8 mouse cellular contexts compared by ENCODE assay signal in genomic region chrX:71052481-71053216, GRCm38 (mm10). TPM values are rescaled to one million over a fixed set of nuclear protein-coding genes. Genes with fewer than 3 reads are reported as not detected.
DNase-seq lines count a peak whose midpoint lies in the region; ATAC-seq lines count a peak whose summit lies in the region.

No protein-coding gene starts in this region.

- ATAC-seq in heart, embryonic 12.5 days (ENCODE audit: insufficient number of reproducible peaks, low FRiP score) = peak; percentile 44
- 0 out of 2 replicates have a peak, but pooled peaks have one; percentile 21 for ATAC-seq in limb, embryonic 11.5 days (ENCODE audit: insufficient number of reproducible peaks, low FRiP score, low TSS enrichment, low read depth)
- ATAC-seq in midbrain, embryonic 13.5 days = peak; percentile 57

- 0 out of 2 replicates have a peak overlapping the region, but pooled peaks have one; percentile 11 for H3K27ac ChIP-seq in heart, embryonic 12.5 days (ENCODE audit: poor library complexity, severe bottlenecking)
- H3K27ac ChIP-seq in limb, embryonic 11.5 days (replicated peaks; ENCODE audit: low read depth, low read length) = no peak overlapping the region
- peak overlapping the region; percentile 84 for H3K27ac ChIP-seq in midbrain, embryonic 13.5 days

- WGBS in heart, embryonic 12.5 days = 31% methylated on average over 7 of the region's 8 CpGs
- WGBS in limb, embryonic 11.5 days = 32% methylated on average over 8 of the region's 8 CpGs
- WGBS in midbrain, embryonic 13.5 days = 24% methylated on average over 7 of the region's 8 CpGs

- peak overlapping the region; percentile 84 for H3K4me2 ChIP-seq in heart, embryonic 12.5 days
- H3K4me2 ChIP-seq in limb, embryonic 11.5 days (ENCODE audit: low read depth, severe bottlenecking) = peak overlapping the region; percentile 57; the same call in 1 of the 2 replicates
- H3K4me2 ChIP-seq in midbrain, embryonic 13.5 days (replicated peaks) = peak overlapping the region; percentile 72

- H3K9me3 ChIP-seq in heart, embryonic 12.5 days (replicated peaks) = no peaks in the 10 kb centered on the region
- H3K9me3 ChIP-seq in limb, embryonic 11.5 days (ENCODE audit: control insufficient read depth, low read length) = no peaks in the 10 kb centered on the region
- no peaks in the 10 kb centered on the region for H3K9me3 ChIP-seq in midbrain, embryonic 13.5 days

- peaks cover 10% of the 10 kb centered on the region for H3K4me1 ChIP-seq in heart, embryonic 12.5 days (replicated peaks)
- no peaks in the 10 kb centered on the region for H3K4me1 ChIP-seq in limb, embryonic 11.5 days (ENCODE audit: control insufficient read depth, insufficient read depth, low read length)
- peaks cover 19% of the 10 kb centered on the region; the same call in 1 of the 2 replicates for H3K4me1 ChIP-seq in midbrain, embryonic 13.5 days (replicated peaks)

- peak overlapping the region; percentile 72; the same call in 1 of the 2 replicates for H3K9ac ChIP-seq in heart, embryonic 12.5 days
- no peak overlapping the region for H3K9ac ChIP-seq in limb, embryonic 11.5 days (ENCODE audit: low read length)
- peak overlapping the region; percentile 32 for H3K9ac ChIP-seq in midbrain, embryonic 13.5 days (replicated peaks)

- H3K36me3 ChIP-seq in heart, embryonic 12.5 days = no peaks in the 10 kb centered on the region
- H3K36me3 ChIP-seq in limb, embryonic 11.5 days (ENCODE audit: control insufficient read depth, insufficient read depth, low read length) = no peaks in the 10 kb centered on the region
- no peaks in the 10 kb centered on the region for H3K36me3 ChIP-seq in midbrain, embryonic 13.5 days

- H3K27me3 ChIP-seq in heart, embryonic 12.5 days (replicated peaks) = peaks cover 27% of the 10 kb centered on the region
- peaks cover 39% of the 10 kb centered on the region for H3K27me3 ChIP-seq in limb, embryonic 11.5 days (ENCODE audit: control insufficient read depth, insufficient read depth, low read length)
- H3K27me3 ChIP-seq in midbrain, embryonic 13.5 days = peaks cover 5% of the 10 kb centered on the region

- peak overlapping the region; percentile 56 for H3K4me3 ChIP-seq in heart, embryonic 12.5 days
- no peak overlapping the region for H3K4me3 ChIP-seq in limb, embryonic 11.5 days (ENCODE audit: low read depth, low read length)
- peak overlapping the region; percentile 55 for H3K4me3 ChIP-seq in midbrain, embryonic 13.5 days (replicated peaks)

- peak; percentile 35 for DNase-seq in layer of hippocampus, adult 9-11 months
- no peak for DNase-seq in layer of hippocampus, postnatal 14 days (ENCODE audit: low spot score in 2 of 2)
- peak; percentile 56 to 61 for DNase-seq in cerebellum, postnatal 10 days
- DNase-seq in limb, embryonic 11.5 days (ENCODE audit: low spot score) = peak; percentile 20
- DNase-seq in ovary, postnatal 10 days (ENCODE audit: low spot score) = no peak
- DNase-seq in urinary bladder, adult 2 months (ENCODE audit: low spot score) = no peak

RNA-seq across cellular contexts. Expression of gene Mamld1, which starts 2.6 kb away (rescaled TPM):
- 10 to 100 TPM; 16.2 to 18.4 TPM for total RNA-seq in layer of hippocampus, postnatal 14 days (2021)
- 3.1 and 3.8 TPM in 2 replicates for polyA plus RNA-seq in heart, embryonic 12.5 days (2016; fragmentation: Nextera tagmentation; extraction: Ambion mirVana)
- polyA plus RNA-seq in limb, embryonic 11.5 days (2014; fragmentation: Nextera tagmentation; extraction: Ambion mirVana) = 1.1 and 1.5 TPM in 2 replicates
- 4.0 and 5.3 TPM in 2 replicates for polyA plus RNA-seq in midbrain, embryonic 13.5 days (2015; fragmentation: Nextera tagmentation; extraction: Ambion mirVana)
- 3.0 and 5.6 TPM in 2 replicates for polyA plus RNA-seq in urinary bladder, adult 2 months (2012; rRNA removed)

Comparison
In these comparisons a context has a peak if more than half of its experiments do, and no peak if none do; other contexts are left out.
1. DNase-seq: peak in layer of hippocampus, adult 9-11 months (single experiment), cerebellum, postnatal 10 days (2 of 2) and limb, embryonic 11.5 days (single experiment); none in layer of hippocampus, postnatal 14 days (0 of 2), ovary, postnatal 10 days (single experiment) and urinary bladder, adult 2 months (single experiment).
2. Peak in every context shown above with its lines, with median percentiles within 50 percentile points of each other: ATAC-seq and H3K4me2 ChIP-seq.